Mouse (Mus musculus) small intestine, adult 2 months (tissue): Measurements from ENCODE around the gene Fbxw7.

Experiments
- CTCF ChIP-seq: fragments of 200-500 bp; IDR thresholded peaks from 2 replicates; pipeline ENCODE4 v1.5.1; 2012; ENCODE audit warnings: low read depth, mild to moderate bottlenecking, control low read depth, inconsistent platforms, low read length, moderate library complexity, mixed read lengths; ENCODE audit not compliant: insufficient replicate concordance, insufficient read length; ENCODE audit errors: extremely low read depth
- POLR2A ChIP-seq: fragments of 200-500 bp; IDR thresholded peaks from 2 replicates; pipeline ENCODE4 v1.6.1; 2012; ENCODE audit warnings: low read depth, mild to moderate bottlenecking, control low read depth, inconsistent platforms, low read length, moderate library complexity

GRCm38 (mm10) chr3:84816951-84817350 is 1.9 kb downstream of the Fbxw7 start:
- TF ChIP-seq POLR2A (no peak), CTCF (no peak)
